Mouse (Mus musculus) right cerebral cortex, postnatal 4 days (tissue): Measurements from ENCODE around the gene Mmel1.

Source experiments
- DNase-seq: peaks from one replicate; pipeline ENCODE4 v3.0.0-alpha.2; 2022

Mmel1 gene

GRCm38 (mm10) chr4:154910606-154911522, 41.5 kb downstream of the Mmel1 start:
- DNase-seq, result no peak

- no peak for DNase-seq
These were observed 42.3 kb downstream of the Mmel1 start for GRCm38 (mm10) chr4:154911644-154912043.

- DNase-seq, result no peak
These were observed 44.5 kb downstream of the Mmel1 start for GRCm38 (mm10) chr4:154913845-154914244.

DNA sequence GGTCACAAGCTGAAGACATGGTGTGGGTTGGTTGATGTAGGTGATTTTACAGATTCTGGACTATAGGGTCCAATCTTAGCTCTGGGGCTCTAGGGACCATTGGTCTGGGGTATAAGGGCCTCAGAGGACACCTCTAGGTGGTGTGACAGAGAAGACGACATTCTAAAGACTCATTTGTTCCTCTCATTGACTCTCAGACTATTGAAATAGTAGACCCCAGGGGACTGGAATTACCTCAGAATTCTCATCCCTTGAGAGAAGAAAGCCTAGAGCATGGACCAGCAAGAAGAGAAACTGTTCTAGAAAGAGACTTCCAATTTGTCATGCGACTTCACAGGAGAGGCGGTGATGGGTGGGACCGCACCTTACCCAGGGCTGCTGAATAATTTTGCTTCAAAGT, 44.9 kb downstream of the Mmel1 start:
- no peak for DNase-seq

GRCm38 (mm10) chr4:154914707-154915106, 45.3 kb downstream of the Mmel1 start:
- no peak for DNase-seq

- DNase-seq, result no peak
These were observed 45.9 kb downstream of the Mmel1 start for GRCm38 (mm10) chr4:154915286-154915685.

- DNase-seq, result no peak
These were observed 47.3 kb downstream of the Mmel1 start for GRCm38 (mm10) chr4:154916662-154917061.

DNA sequence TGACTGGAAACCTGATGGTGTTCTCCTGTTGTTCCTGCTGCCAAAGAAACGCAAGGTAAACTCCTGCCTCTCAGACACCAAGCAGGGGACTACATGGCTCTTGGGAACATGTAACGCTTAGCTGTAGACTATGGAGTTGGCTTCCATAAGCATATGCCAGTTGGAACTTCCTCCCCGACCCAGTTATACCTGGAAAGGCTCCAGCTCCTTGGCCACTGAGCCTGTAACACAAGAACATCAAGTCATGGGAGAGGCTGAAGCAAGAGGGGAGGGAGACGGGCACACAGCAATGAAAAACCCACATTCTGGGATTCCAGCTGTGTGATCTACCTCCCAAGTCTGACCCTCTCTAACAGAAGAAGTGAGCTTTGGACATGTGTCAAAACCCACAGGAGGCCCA, 52.9 kb downstream of the Mmel1 start:
- no peak for DNase-seq

GRCm38 (mm10) chr4:154922931-154923330, 53.5 kb downstream of the Mmel1 start:
- DNase-seq, result no peak

- no peak for DNase-seq
These were observed 56.0 kb downstream of the Mmel1 start for GRCm38 (mm10) chr4:154925413-154925812.

DNA sequence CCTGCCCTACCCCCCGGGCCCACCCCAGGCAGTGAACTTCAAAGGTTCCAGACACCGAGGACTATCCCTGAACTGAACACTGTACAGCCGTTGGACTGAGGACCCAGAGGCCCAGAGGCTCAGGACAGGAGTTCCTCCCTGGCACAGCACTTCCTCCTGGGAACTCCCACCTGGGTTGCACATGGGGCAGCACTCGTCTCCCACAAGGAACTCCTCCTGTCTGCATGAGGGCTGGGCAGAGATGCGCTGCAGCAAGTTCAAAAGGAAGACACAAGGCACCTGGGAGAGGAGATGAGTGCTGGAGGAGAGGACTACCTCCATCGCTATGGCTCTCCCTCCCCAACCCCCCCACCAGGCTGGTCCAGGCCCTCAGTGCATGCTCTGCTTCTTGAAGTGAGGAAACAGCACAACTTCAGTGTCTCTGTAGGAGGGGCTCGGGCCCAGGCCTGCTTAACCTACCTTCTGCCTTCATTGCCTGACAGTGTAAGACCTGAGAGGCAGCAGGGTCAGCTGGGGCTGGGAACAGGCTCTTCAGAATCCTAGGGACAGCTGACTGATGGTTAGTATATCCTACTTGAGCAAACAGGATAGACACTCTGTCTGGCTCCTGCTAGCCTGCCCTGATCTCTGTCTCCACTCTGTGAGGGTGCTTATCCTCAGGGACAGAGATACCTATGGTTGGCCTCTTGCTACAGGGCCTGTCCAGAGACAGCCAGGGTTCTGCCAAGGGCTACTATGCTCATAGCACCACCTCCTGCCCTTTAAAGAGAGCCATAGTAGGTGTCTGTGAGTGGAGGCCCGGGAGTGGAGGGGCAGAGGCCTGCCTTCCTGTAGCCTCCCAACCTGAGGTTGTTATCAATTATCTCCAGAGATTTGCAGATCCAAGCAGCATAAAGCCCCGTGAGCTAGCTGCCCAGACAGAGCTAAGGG, 57.8 kb downstream of the Mmel1 start:
- no peak for DNase-seq

- DNase-seq, result no peak
These were observed 58.5 kb downstream of the Mmel1 start for GRCm38 (mm10) chr4:154927899-154928337.

DNA sequence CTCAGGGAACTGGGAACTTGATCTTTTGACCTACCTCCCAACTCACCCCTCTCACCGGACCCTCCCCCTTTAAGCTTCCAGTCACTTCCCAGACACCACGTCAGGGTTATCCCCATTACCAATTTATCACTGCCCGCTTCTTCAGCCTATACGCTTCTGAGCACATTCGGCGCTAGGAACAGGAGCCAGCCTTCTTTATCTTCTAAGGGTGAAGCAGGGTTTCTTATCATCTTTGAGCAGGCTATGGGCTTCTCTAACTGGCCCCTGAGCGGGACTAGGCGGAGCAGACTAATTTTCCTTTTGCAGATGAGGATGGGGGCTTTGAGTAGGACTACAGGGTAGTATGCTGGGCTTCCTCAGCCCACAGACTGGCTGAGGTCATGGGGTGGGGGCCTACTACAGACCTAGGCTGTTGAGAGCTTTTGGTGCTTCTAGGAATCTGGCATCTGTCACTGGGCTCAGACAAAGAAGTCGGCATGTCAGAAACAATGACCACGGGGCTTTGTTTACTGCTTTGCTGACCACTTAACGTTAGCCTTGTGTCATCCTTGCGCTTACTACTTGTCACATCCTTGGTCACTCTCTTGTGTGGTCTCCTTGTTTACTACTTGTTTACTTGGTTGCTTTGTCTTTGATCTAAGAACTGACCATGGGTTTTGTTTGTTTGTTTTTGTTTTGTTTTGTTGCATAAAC, 59.2 kb downstream of the Mmel1 start, which contains the start of gene Tnfrsf14:
TSS of gene Tnfrsf14 (minus strand) at position 169 of the 693 bp plus-strand sequence.
- no peak for DNase-seq

GRCm38 (mm10) chr4:154929088-154929660, 59.8 kb downstream of the Mmel1 start:
- no peak for DNase-seq

- DNase-seq, result no peak
These were observed 64.0 kb downstream of the Mmel1 start for GRCm38 (mm10) chr4:154933306-154933907.

GRCm38 (mm10) chr4:154934800-154935199, 65.4 kb downstream of the Mmel1 start:
- DNase-seq, result no peak

- DNase-seq, result no peak
These were observed 66.4 kb downstream of the Mmel1 start for GRCm38 (mm10) chr4:154935788-154936187.

DNA sequence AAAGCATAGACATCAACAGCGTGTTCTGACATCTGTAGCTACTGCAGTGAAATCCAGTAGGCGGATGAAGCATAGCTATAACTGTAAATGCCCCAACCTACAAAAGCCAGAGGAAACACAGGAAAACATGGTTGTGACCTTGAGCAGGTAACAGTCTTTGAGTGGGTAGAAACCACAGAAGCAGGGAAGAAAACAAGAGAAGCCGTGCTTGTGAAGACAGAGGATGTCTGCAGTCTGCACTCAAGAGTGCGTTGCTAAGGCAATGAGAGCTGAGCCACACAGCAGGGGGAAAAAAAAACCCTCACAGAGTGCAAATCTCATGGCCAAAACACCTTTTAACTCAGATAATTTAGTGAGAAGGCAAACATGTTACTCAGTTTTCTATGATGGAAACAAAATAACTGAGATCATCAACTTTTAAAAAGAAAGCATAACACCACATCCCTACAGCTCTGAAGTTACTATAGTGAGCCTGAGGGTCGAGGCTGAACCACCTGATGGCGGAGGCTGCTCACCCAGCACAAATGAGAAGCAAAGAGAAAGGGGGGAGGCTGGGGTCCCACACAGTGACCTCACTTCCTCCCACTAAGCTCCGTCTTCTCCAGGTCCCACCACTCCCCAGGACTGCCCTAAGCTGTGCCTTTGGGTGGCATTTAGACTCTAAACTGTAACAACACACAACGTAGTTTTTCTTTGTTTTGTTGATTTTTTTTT, 67.3 kb downstream of the Mmel1 start:
- DNase-seq, result no peak

DNA sequence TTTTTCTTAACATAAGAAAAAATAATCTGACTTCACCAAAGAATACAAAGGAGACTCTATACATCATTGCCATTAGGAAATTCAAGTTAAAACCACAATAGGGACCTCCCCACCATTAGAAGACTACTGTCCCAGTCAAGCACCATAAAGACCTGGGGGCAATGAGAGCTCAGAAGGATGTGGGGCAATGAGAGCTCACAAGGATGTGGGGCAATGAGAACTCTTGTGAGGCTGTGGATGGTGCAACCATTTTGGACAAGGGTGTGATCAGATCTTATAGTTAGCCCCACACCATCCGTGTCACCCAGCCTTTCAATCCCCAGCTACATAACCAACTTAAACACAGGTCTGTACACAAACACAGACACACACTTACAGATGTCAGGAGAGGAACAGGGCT, 68.4 kb downstream of the Mmel1 start:
- no peak for DNase-seq

DNA sequence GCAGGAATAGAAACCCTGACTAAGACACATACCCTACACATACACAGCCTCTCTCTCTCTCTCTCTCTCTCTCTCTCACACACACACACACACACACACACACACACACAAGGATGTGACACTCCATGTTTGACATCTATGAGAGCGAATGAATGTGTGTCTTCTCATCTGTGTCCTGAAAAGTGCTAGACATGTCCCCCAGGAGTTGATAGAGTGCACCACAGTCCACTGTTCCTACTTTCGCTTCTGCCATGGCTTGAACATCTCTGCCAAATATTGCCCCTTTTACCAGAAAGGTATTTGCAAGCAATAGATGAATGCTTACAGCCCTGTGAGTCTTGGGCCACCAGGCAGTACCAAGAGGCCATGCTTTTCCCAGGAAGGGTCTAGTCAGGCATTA, 70.8 kb downstream of the Mmel1 start:
- DNase-seq, result no peak

DNA sequence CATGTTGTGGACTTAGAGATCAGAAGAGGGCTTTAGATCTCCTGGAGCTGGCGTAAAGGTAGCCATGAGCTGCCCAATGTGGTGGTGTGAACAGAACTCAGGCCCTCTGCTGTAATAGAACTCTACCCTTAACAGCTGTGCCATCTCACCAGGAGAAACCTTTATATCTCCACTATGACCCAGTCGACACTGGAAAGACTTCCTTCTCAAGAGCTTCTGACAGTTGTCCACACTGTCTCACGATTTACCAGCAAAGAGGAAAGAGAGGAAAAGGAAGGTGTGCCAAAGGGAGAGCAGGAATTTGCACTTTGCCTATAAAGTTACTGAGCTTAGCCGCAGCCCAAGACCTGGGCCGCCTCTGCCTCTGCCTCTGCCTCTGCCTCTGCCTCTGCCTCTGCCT, 72.4 kb downstream of the Mmel1 start:
- no peak for DNase-seq
